Mouse (Mus musculus): ENCODE measurements around the gene Cnrip1.

Cnrip1 gene

DNA sequence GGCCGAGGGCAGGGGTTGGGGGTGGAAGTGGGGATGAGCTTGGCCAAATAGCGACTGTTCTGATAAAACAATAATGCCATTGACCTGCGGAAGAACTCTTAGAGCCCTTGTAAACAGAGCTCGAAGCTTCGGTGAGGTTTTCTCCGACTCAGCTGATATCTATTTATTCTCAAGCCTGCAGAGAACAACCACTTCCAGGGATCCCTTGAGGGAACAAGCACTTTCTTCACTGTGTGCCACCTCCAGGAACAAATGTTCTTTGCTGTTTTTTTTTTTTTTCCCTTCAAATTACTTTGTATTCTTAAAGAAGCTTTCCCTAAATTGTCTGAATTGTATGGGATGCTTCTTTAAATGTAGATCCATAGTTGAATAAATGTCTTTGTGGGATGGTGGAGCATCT is 56.0 kb downstream of the Cnrip1 start:
- DNase-seq (ENCODE audit: low spot score in 2 of 2) = no peak

DNA sequence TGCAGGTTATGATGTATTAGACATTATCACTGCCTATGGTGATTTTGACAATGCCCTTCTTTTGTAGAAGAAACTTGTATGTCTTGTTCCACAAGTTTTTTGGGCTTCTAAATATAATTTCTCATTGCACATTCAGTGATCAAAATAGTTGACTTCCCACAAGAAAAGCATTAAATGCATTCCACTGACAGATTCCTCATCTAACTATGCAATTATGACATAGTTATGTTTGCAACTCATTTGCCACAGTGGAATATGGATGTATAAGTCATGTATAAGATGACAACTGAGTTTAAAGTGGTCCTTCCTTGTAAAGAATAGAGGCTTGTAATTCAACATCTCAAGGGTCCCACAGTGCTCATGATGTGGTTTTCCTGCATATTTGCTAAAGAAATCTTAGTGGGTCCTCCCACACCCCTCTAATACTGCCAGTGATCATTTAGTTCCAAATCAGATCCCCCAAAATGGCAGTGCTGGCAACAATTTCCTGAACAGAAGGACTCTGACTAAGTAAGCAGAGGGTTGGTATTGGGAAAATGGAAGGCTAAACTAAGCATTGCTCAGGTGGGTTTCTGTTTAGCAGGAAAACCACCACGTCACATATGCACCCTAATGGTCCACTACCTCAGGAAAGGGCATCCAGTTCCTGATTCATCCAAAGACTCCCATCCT is 61.2 kb downstream of the Cnrip1 start:
- no peak for DNase-seq (ENCODE audit: low spot score in 2 of 2)

DNA sequence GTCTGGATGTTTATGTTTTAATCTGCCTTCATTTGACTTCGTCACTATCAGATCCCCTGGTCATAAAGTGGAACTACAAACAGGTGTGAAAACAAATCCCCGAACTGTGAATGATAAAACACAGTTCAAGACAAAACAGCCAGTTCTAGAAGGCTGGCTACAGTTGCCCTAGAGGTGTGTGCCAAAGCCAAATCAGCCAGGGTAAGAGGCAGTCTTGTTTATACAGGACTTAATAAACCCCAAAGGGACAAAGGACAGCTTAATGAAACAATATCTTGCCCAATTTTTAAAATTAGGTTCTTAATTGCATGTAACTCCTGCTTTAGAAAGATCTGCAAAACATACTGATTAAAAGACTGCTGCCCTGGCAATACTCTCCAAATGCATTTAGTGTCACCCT is 75.0 kb downstream of the Cnrip1 start:
- DNase-seq (ENCODE audit: low spot score in 2 of 2) = no peak

Measured in spleen, postnatal 4 days (tissue).